Mouse (Mus musculus) embryo, embryonic 11 days (tissue): ENCODE data around the gene Foxf2.

Experiments
- DNase-seq: peaks from one replicate; pipeline ENCODE4 v3.0.0-alpha.2; 2015

Gene Foxf2

GRCm38 (mm10) chr13:31626183-31626801, 676 bp downstream of the Foxf2 start:
- DNase-seq = peak; percentile 66

DNA sequence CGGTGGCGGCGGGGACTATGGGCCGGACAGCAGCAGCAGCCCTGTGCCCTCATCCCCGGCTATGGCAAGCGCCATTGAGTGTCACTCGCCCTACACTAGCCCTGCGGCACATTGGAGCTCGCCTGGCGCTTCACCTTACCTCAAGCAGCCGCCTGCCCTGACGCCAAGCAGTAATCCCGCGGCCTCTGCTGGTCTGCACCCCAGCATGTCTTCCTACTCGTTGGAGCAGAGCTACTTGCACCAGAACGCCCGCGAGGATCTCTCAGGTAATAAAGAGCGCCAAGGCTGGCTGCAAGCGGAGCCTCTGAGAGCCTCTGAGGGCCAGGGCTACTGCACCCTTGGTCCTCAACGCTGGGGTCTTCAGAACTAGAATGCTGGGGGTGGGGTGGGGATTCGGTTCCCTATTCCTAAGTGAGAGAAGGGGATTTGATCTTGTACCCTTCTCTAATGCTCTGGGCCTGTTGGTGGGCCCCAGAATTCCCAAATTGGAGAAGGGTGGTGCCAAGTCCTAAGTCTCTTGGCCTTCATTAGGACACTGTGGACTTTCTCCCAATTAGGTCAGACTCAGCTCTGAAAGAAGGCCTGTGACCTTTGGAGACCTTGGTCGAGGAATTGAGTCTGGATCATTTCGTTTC, 1.5 kb downstream of the Foxf2 start:
- DNase-seq = peak; percentile 44

DNA sequence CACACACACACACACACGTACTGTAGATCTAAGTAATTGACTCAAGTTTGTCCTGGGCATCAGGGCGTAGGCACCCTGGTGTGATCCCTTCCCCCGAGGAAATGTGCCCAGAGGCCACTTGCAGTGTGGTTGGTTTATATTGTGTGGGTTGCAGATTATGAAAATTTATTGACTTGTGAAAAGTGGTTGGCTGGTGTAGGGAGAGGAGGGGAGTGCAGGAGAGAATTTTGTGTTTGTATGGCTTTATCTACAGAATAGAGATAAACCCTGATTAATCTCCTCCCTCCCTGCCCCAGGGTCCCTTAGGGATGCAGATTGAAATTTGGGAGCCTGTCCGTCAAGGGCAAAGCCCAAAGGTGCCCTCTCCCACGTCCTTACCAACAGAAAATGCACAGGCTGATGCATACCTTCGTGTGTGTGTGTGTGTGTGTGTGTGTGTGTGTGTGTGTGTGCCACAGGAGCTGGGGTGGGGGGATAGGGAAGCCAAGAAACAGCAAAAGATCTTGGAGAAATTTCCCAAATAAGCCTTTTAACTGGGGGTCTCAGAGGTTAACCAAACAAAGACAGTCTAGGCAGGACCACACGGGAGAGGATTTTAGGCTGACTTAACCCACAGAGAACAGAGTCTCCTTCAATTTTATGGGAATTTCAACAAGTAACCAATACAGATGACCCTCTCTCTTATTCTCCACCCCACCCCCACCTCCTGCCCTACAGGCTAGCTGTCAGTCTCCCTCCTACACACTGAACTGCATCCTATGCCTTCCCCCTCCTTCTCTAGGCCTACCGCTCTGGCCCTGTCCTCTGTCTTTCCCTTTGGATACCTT, 2.5 kb downstream of the Foxf2 start:
- peak; percentile 39 for DNase-seq

DNA sequence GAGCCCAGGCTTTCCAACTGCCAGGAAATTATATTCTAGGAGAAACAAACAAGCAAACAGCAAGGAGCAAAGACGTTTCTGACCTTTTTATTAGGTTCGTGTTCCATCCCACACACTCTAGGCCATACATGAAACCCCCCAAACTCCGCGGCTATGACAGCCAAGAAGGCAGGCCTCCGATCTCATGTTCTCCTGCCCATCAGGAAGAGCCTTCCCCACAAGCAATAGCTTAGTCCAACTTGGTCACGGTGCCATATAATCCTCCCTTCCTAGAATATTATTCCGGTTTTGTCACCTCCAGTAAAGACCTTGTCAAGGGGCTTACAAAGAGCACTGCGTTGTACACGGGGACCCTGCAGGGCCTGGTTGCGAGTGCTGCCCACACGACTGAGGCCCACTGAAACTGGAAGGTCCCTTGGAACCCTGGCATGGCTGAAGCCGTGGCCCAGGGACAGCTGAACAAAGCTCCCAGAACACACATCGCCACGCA, 3.1 kb downstream of the Foxf2 start:
- peak; percentile 29 for DNase-seq

DNA sequence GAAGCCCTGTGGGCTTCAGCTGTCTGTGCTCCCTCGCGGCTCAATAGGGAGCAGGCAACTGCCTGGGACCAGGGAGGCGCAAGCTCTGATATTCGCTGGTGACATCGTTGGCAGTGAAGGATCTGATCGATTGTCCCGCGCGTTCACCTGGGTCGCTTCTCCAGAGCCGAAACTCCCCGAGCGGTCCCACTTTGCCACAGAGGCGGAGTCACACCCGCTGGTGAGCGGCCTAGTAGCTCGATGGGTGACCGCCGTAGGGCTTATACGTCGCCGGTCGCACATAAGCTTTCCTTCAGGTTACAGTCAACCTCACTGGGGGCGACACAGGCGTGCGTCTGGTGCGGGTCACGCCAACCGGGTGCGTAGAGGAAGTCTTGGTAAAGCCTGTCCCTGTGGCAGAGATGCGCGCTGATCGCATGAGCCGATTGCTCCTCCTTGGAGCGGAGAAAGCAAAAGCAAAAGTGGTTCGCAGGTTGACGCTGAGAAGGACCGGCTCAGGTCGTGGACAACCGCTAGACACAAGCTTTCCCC, 3.8 kb downstream of the Foxf2 start:
- peak; percentile 46 for DNase-seq

- peak; percentile 27 for DNase-seq
Measured at GRCm38 (mm10) chr13:31630051-31630450, 4.4 kb downstream of the Foxf2 start.

GRCm38 (mm10) chr13:31630551-31630950, 4.9 kb downstream of the Foxf2 start:
- DNase-seq = peak; percentile 39

GRCm38 (mm10) chr13:31631291-31631690, 5.7 kb downstream of the Foxf2 start:
- peak; percentile 11 for DNase-seq

GRCm38 (mm10) chr13:31632450-31632849, 6.8 kb downstream of the Foxf2 start:
- DNase-seq = peak; percentile 86

DNA sequence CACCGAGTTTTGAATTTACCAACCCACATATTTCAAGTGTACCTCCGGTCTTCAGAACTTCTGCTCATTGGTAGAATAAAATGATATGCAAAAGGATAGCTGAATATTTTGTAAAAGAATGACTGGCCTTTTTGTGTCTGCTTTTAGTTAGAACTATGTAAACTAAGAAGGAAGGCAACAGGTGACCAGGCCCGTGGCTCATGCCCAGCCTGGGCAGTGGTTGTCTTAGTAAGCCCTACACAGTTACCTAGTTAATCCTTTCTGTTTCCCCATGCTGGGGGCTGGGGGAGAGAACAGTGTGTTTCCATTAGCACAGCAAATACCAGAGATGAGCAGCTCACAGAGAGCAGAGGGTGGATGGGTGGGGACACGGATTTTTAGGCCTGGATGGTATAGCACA, 7.6 kb downstream of the Foxf2 start:
- no peak for DNase-seq

- no peak for DNase-seq
Measured at GRCm38 (mm10) chr13:31635546-31635945, 9.9 kb downstream of the Foxf2 start.

GRCm38 (mm10) chr13:31641517-31641916, 15.9 kb downstream of the Foxf2 start:
- DNase-seq = no peak

DNA sequence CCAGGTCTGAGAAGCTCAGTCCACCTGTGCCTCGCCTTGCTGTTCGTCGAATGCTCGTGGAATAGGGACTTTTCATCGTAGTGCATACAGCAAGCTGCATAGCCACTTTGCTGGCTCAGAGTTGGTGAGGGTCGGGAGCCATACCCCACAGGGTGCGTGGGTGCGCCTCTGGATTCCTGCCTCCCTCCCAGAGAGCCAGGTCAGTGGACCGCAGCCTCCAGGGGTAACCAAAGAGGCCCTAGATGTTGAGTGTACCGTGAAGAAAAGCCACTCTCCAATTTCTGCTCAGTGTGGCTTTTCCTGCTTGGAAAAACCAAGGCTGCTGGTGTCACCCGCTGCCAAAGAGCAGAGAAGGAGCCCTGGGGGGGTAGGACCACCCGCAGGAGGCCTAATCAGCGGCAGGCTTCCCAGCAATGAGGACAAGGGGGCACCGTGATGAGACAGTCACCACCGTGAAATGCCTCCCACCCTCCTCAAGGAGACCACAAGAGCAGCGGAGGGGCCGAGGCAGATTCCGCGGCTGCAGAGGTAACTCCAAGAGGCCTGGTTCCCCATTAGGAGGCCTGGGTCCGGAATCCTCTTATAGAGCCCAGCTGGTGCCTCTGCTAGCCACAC, 26.6 kb downstream of the Foxf2 start:
- DNase-seq = no peak

- no peak for DNase-seq
Measured at GRCm38 (mm10) chr13:31656249-31656648, 30.6 kb downstream of the Foxf2 start.

- no peak for DNase-seq
Measured at GRCm38 (mm10) chr13:31658212-31658611, 32.6 kb downstream of the Foxf2 start.

- peak; percentile 80 for DNase-seq
Measured at GRCm38 (mm10) chr13:31658963-31659362, 33.3 kb downstream of the Foxf2 start.

DNA sequence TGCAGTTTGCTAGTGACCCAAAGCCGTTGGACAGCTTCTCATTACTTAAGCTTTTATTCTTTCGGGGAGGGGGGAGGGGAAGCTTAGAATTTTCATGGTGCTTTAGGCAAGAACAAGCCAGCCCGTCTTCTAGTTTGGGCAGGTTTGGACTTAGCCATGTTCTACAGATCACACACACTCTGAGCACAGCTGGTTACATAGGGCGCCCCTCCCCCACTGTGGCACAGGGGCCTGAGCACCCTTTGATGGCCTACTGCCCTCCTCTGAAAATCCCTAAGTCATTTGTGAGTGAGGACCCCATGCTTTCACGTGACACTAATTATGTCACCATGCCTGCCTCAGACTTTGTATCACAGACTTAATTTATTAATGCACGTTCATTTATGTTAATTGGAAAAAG, 35.6 kb downstream of the Foxf2 start:
- no peak for DNase-seq

DNA sequence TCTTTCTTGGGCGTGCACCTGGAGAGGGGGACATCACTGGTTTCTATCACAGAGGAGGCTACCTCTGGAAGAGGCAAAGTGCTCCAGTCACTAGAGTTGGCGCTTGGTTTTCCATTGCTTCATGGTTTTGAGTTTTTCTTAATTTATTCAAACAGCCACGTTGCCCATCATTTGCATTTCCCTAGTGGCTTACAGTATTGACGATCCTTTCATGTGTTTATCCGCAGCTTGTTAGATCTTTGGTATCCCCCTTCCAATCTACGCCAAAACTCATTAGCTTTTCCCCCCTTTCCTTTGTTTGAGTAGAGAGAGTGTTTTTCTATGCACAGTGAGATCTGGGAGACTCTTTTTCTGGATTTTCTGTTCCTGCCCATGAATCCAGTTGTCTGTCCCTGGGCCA, 39.8 kb downstream of the Foxf2 start:
- no peak for DNase-seq

GRCm38 (mm10) chr13:31667919-31668524, 42.4 kb downstream of the Foxf2 start:
- no peak for DNase-seq

DNA sequence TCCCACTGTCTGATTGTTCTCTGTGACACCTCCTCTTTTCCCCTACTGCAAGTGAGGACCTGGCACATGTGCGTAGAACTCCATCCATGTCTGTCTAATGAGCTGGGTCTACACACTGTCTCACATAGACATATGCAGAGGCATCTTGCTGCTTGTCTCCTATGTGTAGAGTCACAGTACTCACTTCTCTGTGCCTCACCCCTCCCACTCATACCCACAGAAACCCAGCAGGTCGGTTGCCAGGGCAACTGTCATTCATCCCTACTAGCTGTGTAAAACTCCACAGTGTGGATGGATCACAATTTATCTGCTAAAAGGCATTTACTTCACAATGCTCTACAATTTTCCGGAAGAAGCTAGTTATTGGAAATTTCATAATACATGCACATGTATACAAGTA, 46.5 kb downstream of the Foxf2 start:
- DNase-seq = no peak
